Mouse (Mus musculus) cortical plate, adult 2 months (tissue): ENCODE data around the gene Emc8. TPM values are rescaled to one million over a fixed set of nuclear protein-coding genes. Genes with fewer than 3 reads are reported as not detected.

Source experiments
- H3K27ac ChIP-seq: fragments of 200-500 bp; 2 replicates; pipeline ENCODE4 v1.5.1; 2012; ENCODE audit warnings: low read length, control low read depth, inconsistent platforms; ENCODE audit not compliant: insufficient read depth
- H3K4me1 ChIP-seq: fragments of 200-500 bp; 2 replicates; pipeline ENCODE4 v1.6.1; 2011; ENCODE audit warnings: low read length; ENCODE audit not compliant: control insufficient read depth, insufficient read depth
- H3K4me3 ChIP-seq: fragments of 200-500 bp; 2 replicates; pipeline ENCODE4 v1.5.1; 2011; ENCODE audit warnings: mild to moderate bottlenecking, low read length, control low read depth; ENCODE audit not compliant: insufficient read depth
- CTCF ChIP-seq: fragments of 200-500 bp; IDR thresholded peaks from 2 replicates; pipeline ENCODE4 v1.5.1; 2011; ENCODE audit warnings: mild to moderate bottlenecking, control low read depth, low read length; ENCODE audit not compliant: insufficient read depth; ENCODE audit errors: extremely low read depth
- POLR2A ChIP-seq: fragments of 200-500 bp; IDR thresholded peaks from 2 replicates; pipeline ENCODE4 v1.6.1; 2011; ENCODE audit warnings: mild to moderate bottlenecking, low read length, control low read depth; ENCODE audit not compliant: insufficient read depth; ENCODE audit errors: extremely low read depth
- polyA plus RNA-seq: library from polyadenylated mRNA; depleted of rRNA; stranded (reverse); fragments of >200 nt; gene quantifications from 2 replicates; pipeline ENCODE4 v1.2.3, GENCODE M21; 2012

Emc8 gene
- polyA plus RNA-seq, 1 experiment = 51.2 TPM

DNA sequence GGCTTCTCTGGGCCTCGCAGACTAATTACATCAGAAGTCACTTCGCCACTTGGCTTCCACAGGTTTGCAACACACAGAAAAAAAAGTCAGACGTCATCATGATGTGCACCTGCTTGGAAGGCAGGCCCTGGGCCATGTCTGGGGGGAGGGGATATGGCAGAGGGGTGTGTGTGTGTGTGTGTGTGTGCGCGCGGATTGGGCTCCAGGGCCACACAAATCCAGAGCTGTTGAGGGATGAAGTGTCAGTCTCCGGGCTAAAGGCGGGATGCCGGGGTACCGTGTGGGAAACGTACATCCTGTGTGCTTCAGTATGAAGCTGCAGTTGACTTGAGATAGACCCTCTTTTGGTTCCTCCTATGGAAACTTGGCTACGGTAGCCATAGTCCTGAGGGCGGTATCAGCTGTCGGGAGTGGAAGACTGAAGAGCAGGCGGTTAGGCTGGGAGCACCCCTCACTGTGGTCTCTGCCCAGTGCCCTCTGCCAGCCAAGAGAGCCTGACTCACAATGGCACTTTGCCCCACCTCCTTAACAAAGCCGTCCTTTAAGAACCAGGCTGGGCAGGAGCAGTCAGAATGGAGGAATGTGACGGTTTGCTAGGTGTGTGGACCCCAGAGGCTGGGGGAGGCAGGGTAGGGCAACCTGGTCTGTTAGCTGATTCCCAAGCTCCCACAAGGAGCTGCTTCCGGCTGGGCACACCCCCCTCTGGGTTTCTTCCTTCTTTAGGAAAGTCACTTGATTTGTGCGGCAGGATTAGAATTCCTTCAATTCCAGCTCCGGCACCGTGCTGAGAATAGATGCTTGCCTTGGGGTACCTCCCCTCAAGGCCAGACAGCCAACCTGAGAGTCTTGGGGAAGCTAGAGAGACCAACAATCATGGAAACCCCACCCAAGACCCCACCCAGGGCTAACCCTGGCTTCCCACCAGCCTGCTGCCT lies 36.7 kb downstream of the Emc8 start:
- no peak for TF ChIP-seq POLR2A
- TF ChIP-seq CTCF = no peak

GRCm38 (mm10) chr8:120630848-120631247 lies 37.5 kb downstream of the Emc8 start:
- H3K27ac ChIP-seq = no peak overlapping the region
- TF ChIP-seq CTCF (no peak), POLR2A (no peak)
- no peak overlapping the region for H3K4me3 ChIP-seq
- no peaks in the 10 kb centered on the region for H3K4me1 ChIP-seq

More for the DNA sequence above, 36.7 kb downstream of the Emc8 start:
- no peak overlapping the region for H3K4me3 ChIP-seq
- peak overlapping the region; percentile 26; the same call in 1 of the 2 replicates for H3K27ac ChIP-seq
- H3K4me1 ChIP-seq = no peaks in the 10 kb centered on the region

- Histone ChIP-seq H3K27ac (no peak overlapping the region), H3K4me3 (no peak overlapping the region), H3K4me1 (no peaks in the 10 kb centered on the region)
- TF ChIP-seq CTCF = no peak
- no peak for TF ChIP-seq POLR2A
Observed at GRCm38 (mm10) chr8:120630031-120630430, 38.3 kb downstream of the Emc8 start.

DNA sequence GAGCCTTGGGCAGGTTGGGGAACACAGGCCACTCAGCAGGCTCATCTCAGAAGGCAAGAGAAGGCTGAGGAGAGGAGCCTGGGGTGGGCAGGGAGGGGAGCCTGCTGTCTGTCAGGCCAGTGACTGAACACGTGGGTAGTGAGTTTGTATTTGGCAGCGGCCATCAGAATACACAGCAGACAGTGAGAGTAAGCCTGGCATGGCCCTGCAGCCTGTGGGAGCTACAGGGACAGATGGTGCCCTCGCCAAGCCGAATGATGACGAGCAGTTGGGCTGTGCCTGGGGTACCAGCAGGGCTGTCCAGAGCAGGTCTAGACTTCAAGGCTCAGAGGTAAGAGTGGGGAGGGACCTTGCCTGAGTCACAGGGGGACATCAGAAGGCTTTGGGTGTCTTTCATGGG lies 41.1 kb downstream of the Emc8 start:
- Histone ChIP-seq H3K4me3 (no peak overlapping the region), H3K27ac (no peak overlapping the region), H3K4me1 (no peaks in the 10 kb centered on the region)
- TF ChIP-seq POLR2A (no peak), CTCF (no peak)

GRCm38 (mm10) chr8:120626461-120626860 lies 41.9 kb downstream of the Emc8 start:
- no peak for TF ChIP-seq POLR2A
- TF ChIP-seq CTCF = no peak
- H3K4me1 ChIP-seq = no peaks in the 10 kb centered on the region
- no peak overlapping the region for H3K27ac ChIP-seq
- H3K4me3 ChIP-seq = no peak overlapping the region

- Histone ChIP-seq H3K27ac (no peak overlapping the region), H3K4me3 (no peak overlapping the region), H3K4me1 (no peaks in the 10 kb centered on the region)
- TF ChIP-seq POLR2A (no peak), CTCF (no peak)
Observed at GRCm38 (mm10) chr8:120623608-120624007, 44.8 kb downstream of the Emc8 start.

DNA sequence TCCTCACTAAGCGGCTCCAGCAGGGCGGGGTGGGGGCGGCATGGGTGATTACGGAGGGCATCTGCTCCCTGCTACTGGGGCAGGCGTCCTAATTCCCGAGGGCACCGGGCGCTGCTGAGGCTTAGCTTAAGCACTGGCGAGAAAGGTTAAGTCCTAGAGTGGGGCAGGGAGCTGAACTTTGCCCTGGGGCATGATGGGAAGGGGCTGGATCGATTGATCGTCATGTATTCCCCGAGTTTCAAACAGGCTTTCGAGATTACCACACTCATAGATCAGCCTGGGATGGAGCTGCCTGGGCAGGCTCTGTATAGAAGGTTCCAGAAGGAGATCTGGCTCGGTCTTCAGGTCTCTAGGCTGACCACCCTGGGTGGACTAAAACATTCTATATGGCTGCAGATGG lies 46.2 kb downstream of the Emc8 start:
- TF ChIP-seq POLR2A (no peak), CTCF (no peak)
- no peak overlapping the region for H3K27ac ChIP-seq
- no peak overlapping the region for H3K4me3 ChIP-seq
- H3K4me1 ChIP-seq = no peaks in the 10 kb centered on the region

GRCm38 (mm10) chr8:120620441-120620840 lies 47.9 kb downstream of the Emc8 start:
- H3K4me1 ChIP-seq = no peaks in the 10 kb centered on the region
- H3K27ac ChIP-seq = peak overlapping the region; percentile 79
- no peak for TF ChIP-seq CTCF
- TF ChIP-seq POLR2A = no peak
- no peak overlapping the region for H3K4me3 ChIP-seq

DNA sequence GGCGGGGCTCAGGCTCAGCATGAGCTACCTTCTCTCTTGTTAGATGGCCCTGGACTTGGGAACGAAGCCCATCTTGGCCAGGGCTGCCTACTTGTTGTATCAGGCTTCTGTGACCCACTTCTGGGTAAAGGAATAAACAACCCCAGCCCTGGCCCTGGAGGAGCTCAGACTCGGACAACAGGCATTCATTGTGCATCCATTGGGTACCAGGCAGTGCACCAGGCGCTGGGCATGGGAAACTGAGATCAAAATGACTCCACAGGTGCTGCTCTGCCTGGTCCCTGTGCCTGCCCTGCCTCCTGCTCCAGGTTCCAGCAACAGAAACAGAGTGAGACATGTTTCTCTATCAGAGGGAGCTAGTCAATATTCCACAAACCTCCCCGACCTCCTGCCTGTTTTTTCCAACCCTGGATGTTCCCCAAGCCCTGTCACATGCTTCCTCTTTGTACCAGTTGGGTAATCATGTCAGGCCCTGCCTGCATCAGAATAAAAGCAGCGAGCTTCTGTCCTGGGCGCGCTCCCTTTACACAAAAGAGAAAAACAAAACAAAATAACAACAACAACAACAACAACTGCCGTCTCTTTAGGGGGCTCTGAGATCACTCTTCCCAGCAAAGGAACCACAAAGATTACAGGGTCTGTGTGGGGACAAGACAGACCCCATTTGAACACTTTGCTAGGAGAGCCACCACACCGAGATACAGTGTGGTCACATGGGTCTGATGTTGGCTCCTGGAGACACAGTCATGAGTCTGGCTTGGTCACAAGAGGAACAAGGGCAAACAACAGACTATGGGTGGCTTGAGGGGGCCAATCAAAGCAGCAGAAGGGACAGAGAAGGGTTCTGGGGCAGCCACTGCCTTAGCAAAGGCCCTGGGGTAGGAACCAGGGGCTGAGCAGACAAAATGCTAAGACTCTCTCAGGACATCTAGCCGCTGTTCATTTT lies 48.9 kb downstream of the Emc8 start:
- peak overlapping the region; percentile 79 for H3K27ac ChIP-seq
- TF ChIP-seq CTCF (no peak), POLR2A (no peak)

DNA sequence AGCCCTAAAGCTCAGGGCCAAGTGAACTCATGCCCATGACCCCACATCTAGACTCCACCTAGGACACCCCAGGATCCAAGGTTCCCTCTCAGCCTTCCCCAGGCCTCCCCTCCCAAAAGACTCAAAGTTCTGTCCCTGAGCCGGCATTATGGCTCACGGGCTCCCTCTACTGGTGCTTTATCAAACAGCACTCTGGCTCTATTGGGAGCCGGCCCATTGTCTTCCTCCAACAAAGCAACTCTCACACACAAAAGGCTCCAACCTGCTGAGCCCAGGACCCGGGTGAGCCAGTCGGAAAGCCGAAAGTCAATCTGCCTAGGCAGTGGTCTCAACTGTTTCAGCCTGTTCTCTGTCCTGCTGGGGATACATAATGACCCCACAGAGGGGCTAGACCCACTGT lies 50.3 kb downstream of the Emc8 start:
- TF ChIP-seq CTCF (peak; percentile 71), POLR2A (no peak)
- Histone ChIP-seq H3K27ac (no peak overlapping the region), H3K4me3 (no peak overlapping the region), H3K4me1 (no peaks in the 10 kb centered on the region)

More for the DNA sequence above, 48.9 kb downstream of the Emc8 start:
- Histone ChIP-seq H3K4me1 (no peaks in the 10 kb centered on the region), H3K4me3 (no peak overlapping the region)
